Mouse (Mus musculus) MEL (cell line): ENCODE data around the gene Cd200. TPM values are rescaled to one million over a fixed set of nuclear protein-coding genes. Genes with fewer than 3 reads are reported as not detected.

Experiments used
- DNase-seq: peaks from one replicate; pipeline ENCODE4 v3.0.0; 2011; ENCODE audit warnings: low read depth, low spot score
- H3K27ac ChIP-seq: 2 replicates; pipeline ENCODE4 v1.5.1; 2012; ENCODE audit warnings: low read depth, mild to moderate bottlenecking, control low read depth, low read length, moderate library complexity; ENCODE audit not compliant: control insufficient read depth
- H3K27me3 ChIP-seq, 2 experiments: fragments of 150-350 bp in 1 of 2; sonication (generic) in 1 of 2; 2 replicates each; pipeline ENCODE4 v1.6.1; 2012; ENCODE audit warnings: low read length in 2 of 2, mild to moderate bottlenecking in 2 of 2, improper control_type of control experiment in 1 of 2, moderate library complexity in 1 of 2; ENCODE audit not compliant: insufficient read depth in 2 of 2, control insufficient read depth in 1 of 2
- H3K36me3 ChIP-seq, 2 experiments: 2 replicates each; pipeline ENCODE4 v1.6.1; 2012 to 2014; ENCODE audit warnings: low read length in 2 of 2, improper control_type of control experiment in 1 of 2, inconsistent platforms in 1 of 2, mild to moderate bottlenecking in 1 of 2; ENCODE audit not compliant: insufficient read depth in 2 of 2, control insufficient read depth in 1 of 2
- H3K4me1 ChIP-seq, 2 experiments: fragments of 150-350 bp in 1 of 2; sonication (generic) in 1 of 2; 2 replicates each; pipeline ENCODE4 v1.6.1; 2012; ENCODE audit warnings: low read length in 2 of 2, improper control_type of control experiment in 1 of 2, mild to moderate bottlenecking in 1 of 2; ENCODE audit not compliant: insufficient read depth in 2 of 2, control insufficient read depth in 1 of 2
- H3K4me3 ChIP-seq, 2 experiments: fragments of 150-350 bp in 1 of 2; sonication (generic) in 1 of 2; 2 replicates each; pipeline ENCODE4 v1.5.1; 2012; ENCODE audit warnings: low read depth in 2 of 2, low read length in 2 of 2, mild to moderate bottlenecking in 2 of 2, moderate library complexity in 2 of 2, control low read depth in 1 of 2, improper control_type of control experiment in 1 of 2; ENCODE audit not compliant: control insufficient read depth in 1 of 2, insufficient read depth in 1 of 2
- H3K79me2 ChIP-seq: 2 replicates; pipeline ENCODE4 v1.6.1; 2012; ENCODE audit warnings: mild to moderate bottlenecking, low read length, moderate library complexity; ENCODE audit not compliant: control insufficient read depth, poor library complexity, insufficient read depth
- H3K9ac ChIP-seq: 2 replicates; pipeline ENCODE4 v1.6.1; 2012; ENCODE audit warnings: low read depth, mild to moderate bottlenecking, control low read depth, low read length, moderate library complexity; ENCODE audit not compliant: control insufficient read depth, poor library complexity, severe bottlenecking
- H3K9me3 ChIP-seq: fragments of 150-350 bp; sonication (generic); replicated peaks from 2 replicates; pipeline ENCODE4 v1.6.1; 2012; ENCODE audit warnings: mild to moderate bottlenecking, low read length, improper control_type of control experiment, moderate library complexity; ENCODE audit not compliant: insufficient read depth
- BHLHE40 ChIP-seq: IDR thresholded peaks from 2 replicates; pipeline ENCODE4 v1.6.1; 2012; ENCODE audit warnings: low read depth, mild to moderate bottlenecking, inconsistent platforms, low read length, improper control_type of control experiment, borderline replicate concordance
- CHD1 ChIP-seq: IDR thresholded peaks from 2 replicates; pipeline ENCODE4 v1.6.1; 2012; ENCODE audit warnings: low read depth, mild to moderate bottlenecking, inconsistent platforms, low read length, improper control_type of control experiment
- E2F4 ChIP-seq: IDR thresholded peaks from 2 replicates; pipeline ENCODE4 v1.6.1; 2011; ENCODE audit warnings: low read depth, low read length, improper control_type of control experiment, borderline replicate concordance
- GABPA ChIP-seq: IDR thresholded peaks from 2 replicates; pipeline ENCODE4 v1.6.1; 2012; ENCODE audit warnings: low read depth, mild to moderate bottlenecking, inconsistent platforms, low read length, improper control_type of control experiment, moderate library complexity
- GATA1 ChIP-seq: IDR thresholded peaks from 2 replicates; pipeline ENCODE4 v1.6.1; 2011; ENCODE audit warnings: low read depth, low read length, improper control_type of control experiment
- HCFC1 ChIP-seq: IDR thresholded peaks from 2 replicates; pipeline ENCODE4 v1.6.1; 2012; ENCODE audit warnings: low read depth, mild to moderate bottlenecking, inconsistent platforms, low read length, improper control_type of control experiment, moderate library complexity
- KAT2A ChIP-seq: conservative IDR thresholded peaks from 2 replicates; pipeline ENCODE4 v1.6.1; 2012; ENCODE audit warnings: low read depth, low read length, improper control_type of control experiment, inconsistent platforms
- MAX ChIP-seq: IDR thresholded peaks from 2 replicates; pipeline ENCODE4 v1.6.1; 2011; ENCODE audit warnings: low read length, improper control_type of control experiment
- MYC ChIP-seq: IDR thresholded peaks from 2 replicates; pipeline ENCODE4 v1.6.1; 2011; ENCODE audit warnings: low read depth, mild to moderate bottlenecking, low read length, improper control_type of control experiment, moderate library complexity
- NELFE ChIP-seq: IDR thresholded peaks from 2 replicates; pipeline ENCODE4 v1.6.1; 2011; ENCODE audit warnings: low read depth, low read length, improper control_type of control experiment
- POLR2A ChIP-seq, 2 experiments: IDR thresholded peaks; 2 replicates each; pipeline ENCODE4 v1.6.1; 2011 to 2012; ENCODE audit warnings: low read length in 2 of 2, mild to moderate bottlenecking in 2 of 2, control low read depth in 1 of 2, improper control_type of control experiment in 1 of 2, low read depth in 1 of 2, moderate library complexity in 1 of 2; ENCODE audit not compliant: control insufficient read depth in 1 of 2, insufficient read depth in 1 of 2, poor library complexity in 1 of 2
- POLR2AphosphoS5 ChIP-seq: IDR thresholded peaks from 2 replicates; pipeline ENCODE4 v1.6.1; 2012; ENCODE audit warnings: low read depth, borderline replicate concordance, mild to moderate bottlenecking, inconsistent platforms, low read length, moderate library complexity, mixed read lengths
- SMC3 ChIP-seq: IDR thresholded peaks from 2 replicates; pipeline ENCODE4 v1.6.1; 2011; ENCODE audit warnings: low read depth, low read length, improper control_type of control experiment
- TAL1 ChIP-seq: IDR thresholded peaks from 2 replicates; pipeline ENCODE4 v1.6.1; 2012; ENCODE audit warnings: mild to moderate bottlenecking, inconsistent platforms, low read length, moderate library complexity, mixed read lengths
- UBTF ChIP-seq: IDR thresholded peaks from 2 replicates; pipeline ENCODE4 v1.6.1; 2012; ENCODE audit warnings: low read depth, mild to moderate bottlenecking, inconsistent platforms, low read length, improper control_type of control experiment, moderate library complexity, borderline replicate concordance; ENCODE audit not compliant: insufficient read depth
- USF1 ChIP-seq: IDR thresholded peaks from 2 replicates; pipeline ENCODE4 v1.6.1; 2014; ENCODE audit warnings: low read depth, mild to moderate bottlenecking, inconsistent platforms, low read length, improper control_type of control experiment, moderate library complexity
- USF2 ChIP-seq, 2 experiments: IDR thresholded peaks; 2 replicates each; pipeline ENCODE4 v1.6.1; 2011 to 2012; ENCODE audit warnings: improper control_type of control experiment in 2 of 2, low read length in 2 of 2, borderline replicate concordance in 1 of 2, inconsistent platforms in 1 of 2, low read depth in 1 of 2, mild to moderate bottlenecking in 1 of 2; ENCODE audit not compliant: insufficient read depth in 1 of 2
- ZKSCAN1 ChIP-seq: IDR thresholded peaks from 2 replicates; pipeline ENCODE4 v1.6.1; 2012; ENCODE audit warnings: low read depth, mild to moderate bottlenecking, inconsistent platforms, low read length, improper control_type of control experiment, moderate library complexity
- ZMIZ1 ChIP-seq: IDR thresholded peaks from 2 replicates; pipeline ENCODE4 v1.6.1; 2012; ENCODE audit warnings: low read depth, mild to moderate bottlenecking, inconsistent platforms, low read length, improper control_type of control experiment, moderate library complexity
- ZNF384 ChIP-seq: IDR thresholded peaks from 2 replicates; pipeline ENCODE4 v1.6.1; 2012; ENCODE audit warnings: low read depth, mild to moderate bottlenecking, inconsistent platforms, low read length, improper control_type of control experiment
- polyA plus RNA-seq, 2 experiments: library from polyadenylated mRNA; stranded (reverse) in 1 of 2; unstranded in 1 of 2; fragments of >175 nt in 1 of 2; fragments of >200 nt in 1 of 2; gene quantifications; 2 replicates each; pipeline versions ENCODE4 v1.2.1 to v1.2.4; 2012; ENCODE audit warnings: low replicate concordance in 2 of 2, low read depth in 1 of 2; ENCODE audit not compliant: insufficient read length in 2 of 2, insufficient read depth in 1 of 2, missing spikeins in 1 of 2
- total RNA-seq: library from RNA; depleted of rRNA; stranded (reverse); fragments of 300-350 nt; gene quantifications from 2 replicates; pipeline ENCODE4 v1.2.3, GENCODE M21; 2012

Gene Cd200
- total and polyA plus RNA-seq, 3 experiments = not detected

- TF ChIP-seq HCFC1 = no peak
- no peak for TF ChIP-seq ZKSCAN1
Measured at GRCm38 (mm10) chr16:45364627-45365026, 44.2 kb downstream of the Cd200 start (continued).

- TF ChIP-seq USF2 (IDR thresholded peaks at IDR 0.05; ENCODE audit: borderline replicate concordance in 1 of 2, insufficient read depth in 1 of 2, low read depth in 1 of 2, low read length in 2 of 2) (no peak), MYC (no peak), HCFC1 (no peak), SMC3 (no peak), CHD1 (no peak), NELFE (no peak), GABPA (no peak), GATA1 (no peak), BHLHE40 (no peak), USF1 (no peak), ZNF384 (no peak), TAL1 (no peak), POLR2A (IDR thresholded peaks at IDR 0.05; ENCODE audit: control insufficient read depth in 1 of 2, insufficient read depth in 1 of 2, low read depth in 1 of 2, low read length in 2 of 2, poor library complexity in 1 of 2) (no peak), E2F4 (no peak), ZKSCAN1 (no peak), ZMIZ1 (no peak), MAX (no peak), KAT2A (no peak), POLR2AphosphoS5 (no peak), UBTF (no peak)
Measured at GRCm38 (mm10) chr16:45363480-45364045, 45.3 kb downstream of the Cd200 start.

More at GRCm38 (mm10) chr16:45363480-45364045, 45.3 kb downstream of the Cd200 start:
- Histone ChIP-seq H3K9ac (no peak overlapping the region), H3K36me3 (no peaks in the 10 kb centered on the region), H3K79me2 (no peaks in the 10 kb centered on the region), H3K4me3 (no peak overlapping the region), H3K27ac (no peak overlapping the region), H3K9me3 (no peaks in the 10 kb centered on the region), H3K27me3 (no peaks in the 10 kb centered on the region), H3K4me1 (no peaks in the 10 kb centered on the region)
- DNase-seq = no peak
